Mouse (Mus musculus) myocyte (in vitro differentiated cells): ENCODE measurements around the gene Glis3.

Experiments
- CEBPB ChIP-seq: IDR thresholded peaks from 2 replicates; pipeline ENCODE4 v1.6.1; 2011; ENCODE audit warnings: mild to moderate bottlenecking, moderate library complexity; ENCODE audit not compliant: poor library complexity, insufficient read depth, severe bottlenecking
- E2F4 ChIP-seq: IDR thresholded peaks from one replicate; pipeline ENCODE4 v1.6.1; 2011; ENCODE audit warnings: mild to moderate bottlenecking, control low read depth, moderate library complexity; ENCODE audit not compliant: insufficient read depth
- MAX ChIP-seq: IDR thresholded peaks from one replicate; pipeline ENCODE4 v1.6.1; 2011; ENCODE audit warnings: low read depth, mild to moderate bottlenecking, control low read depth
- MYOD1 ChIP-seq, 3 experiments: IDR thresholded peaks; one replicate each; pipeline ENCODE4 v1.6.1; 2011; ENCODE audit warnings: control low read depth in 2 of 3, low read depth in 2 of 3, mild to moderate bottlenecking in 2 of 3, moderate library complexity in 1 of 3; ENCODE audit not compliant: insufficient read length in 2 of 3, control insufficient read depth in 1 of 3
- MYOG ChIP-seq, 3 experiments: IDR thresholded peaks; one replicate each; pipeline ENCODE4 v1.6.1; 2011; ENCODE audit warnings: control low read depth in 2 of 3, low read depth in 2 of 3, mild to moderate bottlenecking in 2 of 3; ENCODE audit not compliant: insufficient read length in 2 of 3, control insufficient read depth in 1 of 3, insufficient read depth in 1 of 3
- POLR2A ChIP-seq: IDR thresholded peaks from one replicate; pipeline ENCODE4 v1.6.1; 2011; ENCODE audit warnings: low read depth, mild to moderate bottlenecking, control low read depth, moderate library complexity; ENCODE audit not compliant: insufficient read length
- POLR2AphosphoS2 ChIP-seq: IDR thresholded peaks from one replicate; pipeline ENCODE4 v1.6.1; 2011; ENCODE audit warnings: low read depth, control low read depth; ENCODE audit not compliant: insufficient read length
- SRF ChIP-seq: IDR thresholded peaks from one replicate; pipeline ENCODE4 v1.6.1; 2011; ENCODE audit warnings: low read depth; ENCODE audit not compliant: control insufficient read depth, insufficient read length
- TCF12 ChIP-seq: IDR thresholded peaks from one replicate; pipeline ENCODE4 v1.6.1; 2011; ENCODE audit warnings: mild to moderate bottlenecking, control low read depth; ENCODE audit not compliant: poor library complexity, insufficient read depth, severe bottlenecking
- TCF3 ChIP-seq: IDR thresholded peaks from one replicate; pipeline ENCODE4 v1.6.1; 2011; ENCODE audit warnings: low read depth, control low read depth; ENCODE audit not compliant: insufficient read length
- USF1 ChIP-seq: IDR thresholded peaks from one replicate; pipeline ENCODE4 v1.6.1; 2011; ENCODE audit warnings: low read depth, mild to moderate bottlenecking, control low read depth, moderate library complexity

- no peak for TF ChIP-seq POLR2A
- no peak for TF ChIP-seq TCF3
- no peak for TF ChIP-seq MAX
- no peak for TF ChIP-seq USF1
- no peak for TF ChIP-seq TCF12
- TF ChIP-seq E2F4, result no peak
- TF ChIP-seq SRF, result no peak
- TF ChIP-seq MYOD1 (IDR thresholded peaks at IDR 0.05; ENCODE audit: control insufficient read depth in 1 of 3, insufficient read length in 2 of 3, low read depth in 2 of 3), result peak in 2 of 3 experiments; percentile 61 to 71
- TF ChIP-seq MYOG (IDR thresholded peaks at IDR 0.05; ENCODE audit: control insufficient read depth in 1 of 3, insufficient read depth in 1 of 3, insufficient read length in 2 of 3, low read depth in 2 of 3), result peak in 1 of 3 experiments; percentile 22
- TF ChIP-seq CEBPB, result no peak
- no peak for TF ChIP-seq POLR2AphosphoS2
Measured at GRCm38 (mm10) chr19:28626189-28626588, 53.7 kb downstream of the Glis3 start.
